Mouse (Mus musculus): Measurements from ENCODE around the gene Mtg1. TPM values are rescaled to one million over a fixed set of nuclear protein-coding genes. Genes with fewer than 3 reads are reported as not detected.

Gene Mtg1
- 20.2 and 22.6 TPM in 2 replicates for polyA plus RNA-seq (2016; fragmentation: Nextera tagmentation; extraction: Ambion mirVana)

- Histone ChIP-seq H3K27ac (peak within 1 kb of the TSS; percentile 78), H3K9me3 (no peaks in the 10 kb centered on the region), H3K4me1 (replicated peaks) (peaks cover 5% of the 10 kb centered on the region; the same call in 1 of the 2 replicates), H3K36me3 (peaks cover 16% of the 10 kb centered on the region; the same call in 1 of the 2 replicates), H3K4me2 (peak within 1 kb of the TSS; percentile 91), H3K9ac (replicated peaks) (peak within 1 kb of the TSS; percentile 81), H3K27me3 (no peaks in the 10 kb centered on the region), H3K4me3 (replicated peaks) (peak within 1 kb of the TSS; percentile 82)
- peak; percentile 93 for ATAC-seq (ENCODE audit: insufficient number of reproducible peaks, insufficient read depth, low FRiP score, low TSS enrichment, low read depth)
- WGBS = 2% methylated on average over 39 of the region's 39 CpGs
Measured at GRCm38 (mm10) chr7:140137135-140138020, at the start of gene Mtg1. TSS of gene Mtg1 (plus strand) at chr7:140137564.

DNA sequence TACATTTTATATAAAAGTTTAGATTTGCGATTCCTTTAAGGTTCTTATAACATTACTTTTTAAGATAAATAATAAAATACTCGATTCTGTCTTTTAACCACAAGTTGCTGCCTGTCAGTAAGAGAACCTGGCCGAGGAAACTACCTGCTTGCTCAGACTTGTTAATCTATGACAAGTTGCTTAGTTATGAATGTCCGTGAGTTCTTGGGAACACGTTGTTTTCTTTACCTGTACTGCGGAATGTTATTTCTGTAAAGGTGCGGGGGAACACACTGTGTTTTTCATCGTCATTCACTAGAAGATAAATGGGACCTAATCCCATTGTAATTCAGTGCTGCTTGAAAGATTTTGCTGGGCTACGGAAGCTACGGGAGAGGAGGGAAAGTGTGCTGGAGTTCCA is 46.8 kb upstream of the Mtg1 start:
- H3K27ac ChIP-seq = no peak overlapping the region
- H3K9me3 ChIP-seq = no peaks in the 10 kb centered on the region

GRCm38 (mm10) chr7:140092924-140093528 is 44.3 kb upstream of the Mtg1 start, which contains the start of gene Prap1:
TSS of gene Prap1 (plus strand) at chr7:140093395.
- Histone ChIP-seq H3K4me3 (replicated peaks) (no peak within 1 kb of the TSS), H3K9me3 (no peaks in the 10 kb centered on the region), H3K4me1 (replicated peaks) (0 out of 2 replicates have a peak, but pooled peaks cover 3% of the 10 kb centered on the region), H3K27ac (no peak within 1 kb of the TSS), H3K36me3 (no peaks in the 10 kb centered on the region), H3K4me2 (no peak within 1 kb of the TSS), H3K27me3 (peaks cover 3% of the 10 kb centered on the region; the same call in 1 of the 2 replicates), H3K9ac (replicated peaks) (no peak within 1 kb of the TSS)
- ATAC-seq (ENCODE audit: insufficient number of reproducible peaks, insufficient read depth, low FRiP score, low TSS enrichment, low read depth) = no peak
- 67% methylated on average over 5 of the region's 5 CpGs for WGBS

More for the DNA sequence above, 46.8 kb upstream of the Mtg1 start:
- H3K27me3 ChIP-seq = peaks cover 3% of the 10 kb centered on the region; the same call in 1 of the 2 replicates
- no peak overlapping the region for H3K9ac ChIP-seq (replicated peaks)
- no peak overlapping the region for H3K4me2 ChIP-seq
- no peak overlapping the region for H3K4me3 ChIP-seq (replicated peaks)
- H3K36me3 ChIP-seq = no peaks in the 10 kb centered on the region
- ATAC-seq (ENCODE audit: insufficient number of reproducible peaks, insufficient read depth, low FRiP score, low TSS enrichment, low read depth) = no peak
- H3K4me1 ChIP-seq (replicated peaks) = 0 out of 2 replicates have a peak, but pooled peaks cover 3% of the 10 kb centered on the region
- 77% methylated on average over 10 of the region's 10 CpGs for WGBS

GRCm38 (mm10) chr7:140094954-140095353 is 42.4 kb upstream of the Mtg1 start:
- Histone ChIP-seq H3K9ac (replicated peaks) (no peak overlapping the region; the same call in 1 of the 2 replicates), H3K4me2 (no peak overlapping the region), H3K4me1 (replicated peaks) (0 out of 2 replicates have a peak, but pooled peaks cover 3% of the 10 kb centered on the region), H3K9me3 (no peaks in the 10 kb centered on the region), H3K36me3 (peaks cover 3% of the 10 kb centered on the region; the same call in 1 of the 2 replicates), H3K27ac (no peak overlapping the region), H3K27me3 (peaks cover 3% of the 10 kb centered on the region; the same call in 1 of the 2 replicates), H3K4me3 (replicated peaks) (no peak overlapping the region)
- ATAC-seq (ENCODE audit: insufficient number of reproducible peaks, insufficient read depth, low FRiP score, low TSS enrichment, low read depth) = no peak
- WGBS = 55% methylated on average over 5 of the region's 5 CpGs

- H3K9me3 ChIP-seq = no peaks in the 10 kb centered on the region
- H3K27me3 ChIP-seq = peaks cover 3% of the 10 kb centered on the region; the same call in 1 of the 2 replicates
- peaks cover 3% of the 10 kb centered on the region; the same call in 1 of the 2 replicates for H3K36me3 ChIP-seq
- 48% methylated on average over 1 of the region's 1 CpGs for WGBS
- H3K4me2 ChIP-seq = no peak overlapping the region
- H3K4me1 ChIP-seq (replicated peaks) = 0 out of 2 replicates have a peak, but pooled peaks cover 3% of the 10 kb centered on the region
- no peak overlapping the region for H3K27ac ChIP-seq
- H3K9ac ChIP-seq (replicated peaks) = no peak overlapping the region
- 0 out of 2 replicates have a peak, but pooled peaks have one; percentile 53 for ATAC-seq (ENCODE audit: insufficient number of reproducible peaks, insufficient read depth, low FRiP score, low TSS enrichment, low read depth)
- no peak overlapping the region for H3K4me3 ChIP-seq (replicated peaks)
Measured at GRCm38 (mm10) chr7:140095556-140095955, 41.8 kb upstream of the Mtg1 start.

GRCm38 (mm10) chr7:140096055-140096454 is 41.3 kb upstream of the Mtg1 start:
- ATAC-seq (ENCODE audit: insufficient number of reproducible peaks, insufficient read depth, low FRiP score, low TSS enrichment, low read depth) = no peak
- H3K4me2 ChIP-seq = no peak overlapping the region
- no peak overlapping the region for H3K9ac ChIP-seq (replicated peaks)
- H3K27ac ChIP-seq = no peak overlapping the region
- no peaks in the 10 kb centered on the region for H3K9me3 ChIP-seq
- 0 out of 2 replicates have a peak, but pooled peaks cover 3% of the 10 kb centered on the region for H3K4me1 ChIP-seq (replicated peaks)
- H3K36me3 ChIP-seq = peaks cover 3% of the 10 kb centered on the region; the same call in 1 of the 2 replicates
- H3K4me3 ChIP-seq (replicated peaks) = no peak overlapping the region
- H3K27me3 ChIP-seq = peaks cover 5% of the 10 kb centered on the region

DNA sequence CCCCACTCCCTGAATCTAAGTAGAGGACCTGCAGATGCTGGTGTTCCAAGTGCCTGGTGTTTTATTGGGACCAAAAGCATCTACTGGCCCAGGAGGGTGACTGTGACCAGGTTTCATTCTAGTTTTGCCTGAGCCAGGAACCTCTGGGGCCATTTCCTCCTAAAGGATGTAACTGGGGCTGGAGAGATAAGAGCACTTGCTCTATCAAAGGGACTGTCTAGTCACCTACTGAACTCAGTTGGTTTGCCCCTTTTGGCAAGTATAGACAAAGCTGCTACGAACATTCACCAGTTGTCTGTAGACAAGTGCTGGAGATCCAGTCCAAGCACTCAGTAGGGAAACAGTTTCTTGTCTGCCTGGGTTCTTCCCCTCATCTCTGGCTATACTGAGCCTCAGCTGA is 38.9 kb upstream of the Mtg1 start:
- H3K9me3 ChIP-seq = no peaks in the 10 kb centered on the region
- peaks cover 3% of the 10 kb centered on the region; the same call in 1 of the 2 replicates for H3K36me3 ChIP-seq
- H3K4me3 ChIP-seq (replicated peaks) = no peak overlapping the region
- no peak overlapping the region for H3K9ac ChIP-seq (replicated peaks)
- peaks cover 6% of the 10 kb centered on the region for H3K27me3 ChIP-seq
- no peak overlapping the region for H3K4me2 ChIP-seq
- H3K27ac ChIP-seq = no peak overlapping the region
- no peak for ATAC-seq (ENCODE audit: insufficient number of reproducible peaks, insufficient read depth, low FRiP score, low TSS enrichment, low read depth)
- H3K4me1 ChIP-seq (replicated peaks) = peaks cover 15% of the 10 kb centered on the region
- 95% methylated on average over 1 of the region's 1 CpGs for WGBS

DNA sequence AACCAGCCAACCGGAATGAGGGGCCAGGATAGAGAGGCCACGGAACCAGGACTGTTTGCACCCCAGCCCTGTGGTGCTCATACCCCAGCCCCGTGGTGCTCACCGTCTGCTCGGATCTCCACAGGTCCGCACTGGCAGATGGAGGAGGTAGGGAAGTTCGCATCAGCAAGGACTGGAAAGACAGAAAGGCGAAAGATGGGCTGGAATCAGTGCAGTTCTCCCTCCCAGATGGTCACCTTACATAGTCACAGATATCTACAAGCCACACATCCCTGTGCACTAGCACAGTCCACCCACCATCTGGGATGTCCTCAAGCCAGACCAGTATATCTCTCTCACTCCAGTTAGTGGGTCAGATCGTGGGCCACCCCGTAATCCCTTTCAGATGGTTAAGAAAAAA is 35.9 kb upstream of the Mtg1 start:
- H3K9ac ChIP-seq (replicated peaks) = peak overlapping the region; percentile 65
- peak overlapping the region; percentile 48 for H3K4me3 ChIP-seq (replicated peaks)
- H3K27ac ChIP-seq = no peak overlapping the region
- H3K4me2 ChIP-seq = peak overlapping the region; percentile 76
- WGBS = 71% methylated on average over 10 of the region's 10 CpGs
- no peak for ATAC-seq (ENCODE audit: insufficient number of reproducible peaks, insufficient read depth, low FRiP score, low TSS enrichment, low read depth)
- H3K4me1 ChIP-seq (replicated peaks) = peaks cover 12% of the 10 kb centered on the region
- peaks cover 3% of the 10 kb centered on the region; the same call in 1 of the 2 replicates for H3K27me3 ChIP-seq
- H3K9me3 ChIP-seq = no peaks in the 10 kb centered on the region
- peaks cover 16% of the 10 kb centered on the region for H3K36me3 ChIP-seq

- peaks cover 3% of the 10 kb centered on the region; the same call in 1 of the 2 replicates for H3K27me3 ChIP-seq
- 2% methylated on average over 30 of the region's 30 CpGs for WGBS
- ATAC-seq (ENCODE audit: insufficient number of reproducible peaks, insufficient read depth, low FRiP score, low TSS enrichment, low read depth) = peak; percentile 66; the same call in 1 of the 2 replicates
- H3K36me3 ChIP-seq = peaks cover 22% of the 10 kb centered on the region
- H3K9me3 ChIP-seq = no peaks in the 10 kb centered on the region
- peak within 1 kb of the TSS; percentile 76 for H3K4me2 ChIP-seq
- peaks cover 12% of the 10 kb centered on the region for H3K4me1 ChIP-seq (replicated peaks)
- H3K27ac ChIP-seq = no peak within 1 kb of the TSS
- H3K4me3 ChIP-seq (replicated peaks) = peak within 1 kb of the TSS; percentile 48
- peak within 1 kb of the TSS; percentile 65 for H3K9ac ChIP-seq (replicated peaks)
Measured at GRCm38 (mm10) chr7:140101993-140102860, 35.1 kb upstream of the Mtg1 start, which contains the start of gene Fuom. TSS of gene Fuom (minus strand) at chr7:140102441.

DNA sequence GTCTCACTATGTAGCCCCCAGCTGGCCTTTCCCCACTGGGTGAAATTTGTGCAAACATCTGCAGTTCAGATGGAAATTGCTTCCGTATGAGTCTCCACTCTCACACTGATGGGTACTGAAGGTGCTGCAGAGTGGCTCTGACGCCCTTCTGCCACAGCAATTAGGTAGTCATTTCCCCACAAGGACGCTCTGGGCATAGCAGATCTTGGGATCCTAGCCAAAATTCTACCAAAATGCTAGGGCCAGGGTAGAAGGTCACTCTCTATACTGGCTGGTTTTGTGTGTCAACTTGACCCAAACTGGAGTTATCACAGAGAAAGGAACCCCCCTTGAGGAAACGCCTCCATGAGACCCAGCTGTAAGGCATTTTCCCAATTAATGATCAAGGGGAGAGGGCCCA is 33.4 kb upstream of the Mtg1 start:
- Histone ChIP-seq H3K4me2 (no peak overlapping the region), H3K4me1 (replicated peaks) (peaks cover 12% of the 10 kb centered on the region), H3K27ac (no peak overlapping the region), H3K4me3 (replicated peaks) (no peak overlapping the region), H3K36me3 (peaks cover 39% of the 10 kb centered on the region), H3K9ac (replicated peaks) (no peak overlapping the region), H3K9me3 (no peaks in the 10 kb centered on the region), H3K27me3 (peaks cover 3% of the 10 kb centered on the region; the same call in 1 of the 2 replicates)
- ATAC-seq (ENCODE audit: insufficient number of reproducible peaks, insufficient read depth, low FRiP score, low TSS enrichment, low read depth) = no peak
- 71% methylated on average over 4 of the region's 4 CpGs for WGBS

All from limb, embryonic 12.5 days (tissue).